Mouse (Mus musculus): ENCODE results near the gene Nav2.

DNA sequence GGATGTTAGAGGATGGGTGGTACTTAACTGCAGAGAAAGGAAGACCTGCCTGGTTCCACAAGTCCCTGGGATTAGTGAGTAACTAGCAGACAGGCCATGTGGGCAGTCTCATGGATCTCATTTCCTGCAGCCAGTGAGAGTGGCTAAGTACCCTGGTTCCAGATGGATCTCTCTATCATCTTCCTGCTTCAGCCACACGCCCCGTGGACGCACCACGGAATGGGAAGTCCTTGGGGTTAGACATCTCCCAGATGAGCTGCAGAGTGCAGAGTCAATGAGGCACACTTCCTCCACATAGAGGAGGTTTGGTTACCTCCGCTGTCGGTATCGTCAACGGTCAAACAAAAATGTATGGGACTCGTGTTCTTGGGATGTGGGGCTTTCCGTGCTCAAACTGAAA is 15.1 kb downstream of the Nav2 start:
- no peak for TF ChIP-seq POLR2A (IDR thresholded peaks at IDR 0.05; ENCODE audit: low read depth, low read length)
- no peak for TF ChIP-seq CTCF (conservative IDR thresholded peaks at IDR 0.05 in 1 of 2, IDR thresholded peaks at IDR 0.05 in 1 of 2; ENCODE audit: low read depth in 2 of 2, low read length in 2 of 2)
- no peak for TF ChIP-seq NRF1 (IDR thresholded peaks at IDR 0.05; ENCODE audit: low read depth, low read length)
- TF ChIP-seq EP300 (IDR thresholded peaks at IDR 0.05; ENCODE audit: low read length), result no peak
- no peak for TF ChIP-seq MYC (IDR thresholded peaks at IDR 0.05; ENCODE audit: low read depth, low read length)
- no peak for TF ChIP-seq GABPA (IDR thresholded peaks at IDR 0.05; ENCODE audit: insufficient replicate concordance, low read depth, low read length)
- TF ChIP-seq BHLHE40 (IDR thresholded peaks at IDR 0.05; ENCODE audit: low read depth, low read length), result no peak
- no peak for TF ChIP-seq ZNF384 (IDR thresholded peaks at IDR 0.05; ENCODE audit: low read depth, low read length)
- TF ChIP-seq CHD1 (IDR thresholded peaks at IDR 0.05; ENCODE audit: low read depth, low read length), result no peak
- TF ChIP-seq ZMIZ1 (IDR thresholded peaks at IDR 0.05; ENCODE audit: low read depth, low read length), result no peak
- no peak for TF ChIP-seq CHD2 (IDR thresholded peaks at IDR 0.05; ENCODE audit: low read length)
- no peak for TF ChIP-seq E2F4 (IDR thresholded peaks at IDR 0.05; ENCODE audit: insufficient replicate concordance, low read depth, low read length)
- TF ChIP-seq KAT2A (IDR thresholded peaks at IDR 0.05; ENCODE audit: insufficient replicate concordance, low read length), result no peak
